Mouse (Mus musculus) common myeloid progenitor, adult 5-6 weeks (primary cell): ENCODE measurements at regions not wholly inside any gene's neighbourhood (a gene's known extent, or its start where the extent isn't known, plus 50 kb on each side); places are given as distances from the start of the nearest gene placed in this dataset.

ENCODE experiments used
- ATAC-seq: replicated peaks from 2 replicates; pipeline ENCODE4 v1.8.0; 2016; ENCODE audit warnings: low read depth, mild to moderate bottlenecking, moderate TSS enrichment, inconsistent platforms; ENCODE audit not compliant: poor library complexity, severe bottlenecking

DNA sequence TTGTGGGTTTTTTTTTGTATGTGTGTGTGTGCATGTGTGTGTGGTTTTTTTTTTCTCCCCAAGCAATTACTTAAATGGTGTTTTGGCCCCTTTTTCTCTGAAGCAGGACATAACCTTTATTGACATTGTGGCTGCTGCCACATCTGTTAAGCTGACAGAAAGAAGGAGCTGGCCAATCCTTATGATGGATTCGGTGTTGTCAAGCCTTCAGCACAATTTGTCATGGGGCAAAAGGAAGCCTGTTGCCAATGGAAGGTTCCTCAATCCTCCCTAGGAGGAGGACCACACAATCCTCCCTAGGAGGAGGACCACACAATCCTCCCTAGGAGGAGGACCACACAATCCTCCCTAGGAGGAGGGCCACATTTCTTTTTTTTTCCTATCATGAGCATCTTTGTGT is 371.0 kb downstream of the Nuf2 start:
- ATAC-seq: no peak

DNA sequence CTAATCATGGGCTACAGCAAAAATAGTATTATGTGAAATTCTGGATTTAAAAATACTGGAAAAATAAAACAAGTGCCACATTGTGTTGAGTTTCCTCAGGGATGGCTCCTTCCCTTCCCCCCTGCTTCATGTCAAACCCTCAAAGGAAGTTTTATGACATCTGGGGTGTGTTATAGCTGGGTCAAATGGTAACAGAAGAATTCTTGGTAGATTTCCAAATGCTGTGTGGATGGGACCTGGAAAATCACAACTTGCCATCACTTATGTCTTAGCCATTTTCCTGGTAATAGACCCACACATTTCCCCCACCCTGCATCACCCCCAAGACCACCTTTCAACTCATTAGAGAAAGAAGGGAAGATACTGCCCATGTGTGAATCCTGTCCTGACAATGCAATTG is 371.5 kb downstream of the Nuf2 start:
- ATAC-seq: no peak

DNA sequence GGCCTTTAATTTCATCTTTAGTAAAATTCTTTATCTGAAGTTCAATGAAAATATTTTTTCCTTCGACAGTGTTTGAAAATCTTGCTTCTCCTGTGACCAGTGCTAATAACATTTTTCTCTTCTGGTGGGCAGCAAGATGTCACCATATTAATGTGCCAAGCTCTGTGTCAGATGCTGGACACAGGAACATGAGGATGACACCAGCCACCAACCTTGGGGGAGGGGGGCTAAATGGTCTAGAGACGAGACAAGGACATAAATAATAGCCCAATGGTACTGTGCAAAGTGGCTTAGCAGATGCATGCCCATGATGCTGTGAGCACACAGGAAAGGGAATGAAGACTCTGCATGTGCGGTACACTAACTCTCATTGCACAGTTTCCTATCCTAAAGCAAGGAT is 373.8 kb downstream of the Nuf2 start:
- ATAC-seq: no peak

- ATAC-seq: no peak
Measured at GRCm38 (mm10) chr1:169156875-169157274, 374.4 kb downstream of the Nuf2 start.

- no peak for ATAC-seq
Measured at GRCm38 (mm10) chr1:169155484-169156459, 375.5 kb downstream of the Nuf2 start.

- ATAC-seq: no peak
Measured at GRCm38 (mm10) chr1:169142216-169142615, 389.0 kb downstream of the Nuf2 start.

DNA sequence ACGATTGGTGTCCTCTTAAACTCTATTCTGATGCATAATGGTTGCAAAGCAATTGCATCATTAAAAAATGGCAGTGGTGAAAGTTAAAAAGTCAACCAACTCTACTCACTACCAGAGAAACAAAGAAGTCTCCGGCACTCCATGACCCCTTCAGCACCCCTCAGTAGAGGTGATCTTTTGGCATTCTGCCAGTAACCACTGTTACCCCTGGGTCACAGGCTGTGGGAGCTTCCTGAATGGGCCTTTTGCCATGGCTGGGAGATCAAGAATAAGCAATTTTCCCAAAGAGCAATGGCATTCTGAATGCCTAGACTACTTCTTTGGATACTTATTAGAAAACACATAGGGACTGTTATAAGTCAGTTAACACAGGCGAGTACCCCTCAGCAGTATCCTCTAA is 391.2 kb downstream of the Nuf2 start:
- ATAC-seq: no peak

- ATAC-seq: no peak
Measured at GRCm38 (mm10) chr1:169139507-169139906, 391.8 kb downstream of the Nuf2 start.

GRCm38 (mm10) chr1:169139184-169139486 is 392.1 kb downstream of the Nuf2 start:
- no peak for ATAC-seq

GRCm38 (mm10) chr1:169138404-169139183 is 392.7 kb downstream of the Nuf2 start:
- no peak for ATAC-seq

- ATAC-seq: no peak
Measured at GRCm38 (mm10) chr1:169135542-169135941, 395.7 kb downstream of the Nuf2 start.

GRCm38 (mm10) chr1:169103669-169104068 is 427.6 kb downstream of the Nuf2 start:
- ATAC-seq: no peak

- no peak for ATAC-seq
Measured at GRCm38 (mm10) chr1:169103113-169103512, 428.2 kb downstream of the Nuf2 start.

GRCm38 (mm10) chr1:169099221-169099620 is 432.0 kb downstream of the Nuf2 start:
- ATAC-seq: no peak

GRCm38 (mm10) chr1:169096737-169097136 is 434.5 kb downstream of the Nuf2 start:
- ATAC-seq: no peak

- ATAC-seq: no peak
Measured at GRCm38 (mm10) chr1:169093602-169094354, 437.5 kb downstream of the Nuf2 start.

DNA sequence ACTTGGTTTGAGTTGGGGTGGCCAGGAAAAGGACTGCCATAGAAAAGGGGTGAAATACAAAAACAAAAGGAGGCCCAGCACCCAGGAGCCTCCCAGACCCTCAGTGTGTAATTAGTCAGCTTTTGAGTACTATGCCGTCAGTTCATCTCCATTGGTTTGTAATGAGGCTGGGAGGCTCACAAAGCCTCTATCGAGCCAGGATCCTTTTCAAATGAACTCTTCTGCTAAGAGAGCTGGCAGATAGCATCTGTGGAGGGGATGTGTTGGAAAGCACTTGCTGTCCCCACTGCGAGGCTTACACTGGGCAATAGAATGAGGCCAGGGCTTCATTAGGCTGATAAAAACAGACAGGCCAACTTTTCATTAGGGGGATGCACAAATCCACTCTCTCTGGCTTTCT is 445.2 kb downstream of the Nuf2 start:
- ATAC-seq: no peak

DNA sequence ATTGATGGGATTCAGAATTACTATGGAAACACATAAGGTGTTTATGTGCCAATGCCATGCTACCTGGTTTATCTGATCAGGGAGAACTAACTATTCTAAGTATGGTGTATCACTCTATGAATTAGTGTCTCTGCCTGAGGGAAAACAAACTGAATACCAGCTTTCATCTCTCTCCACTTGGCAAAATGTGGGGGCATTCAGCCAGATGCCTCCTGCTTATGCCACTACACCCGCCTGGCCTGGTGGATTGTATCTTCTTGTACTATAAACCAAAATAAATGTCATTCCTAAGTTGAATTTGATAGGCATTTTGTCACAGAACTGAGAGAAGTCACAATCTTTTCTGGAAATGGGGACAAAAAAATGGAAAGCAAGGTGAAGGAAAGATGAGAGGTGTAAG is 450.6 kb downstream of the Nuf2 start:
- ATAC-seq: no peak

- ATAC-seq: no peak
Measured at GRCm38 (mm10) chr1:169077228-169077627, 454.0 kb downstream of the Nuf2 start.

- no peak for ATAC-seq
Measured at GRCm38 (mm10) chr1:169076006-169076405, 455.3 kb downstream of the Nuf2 start.

- no peak for ATAC-seq
Measured at GRCm38 (mm10) chr1:169071366-169071765, 459.9 kb downstream of the Nuf2 start.
